Mouse (Mus musculus) testis, adult 2 months (tissue): ENCODE data around the gene Filip1. TPM values are rescaled to one million over a fixed set of nuclear protein-coding genes. Genes with fewer than 3 reads are reported as not detected.

ENCODE experiments used
- H3K27ac ChIP-seq: fragments of 200-500 bp; 2 replicates; pipeline ENCODE4 v1.5.1; 2012; ENCODE audit warnings: low read depth, low read length; ENCODE audit not compliant: control insufficient read depth, insufficient read depth
- H3K27me3 ChIP-seq: fragments of 200-500 bp; 2 replicates; pipeline ENCODE4 v1.6.1; 2012; ENCODE audit warnings: mild to moderate bottlenecking, low read length, moderate library complexity; ENCODE audit not compliant: control insufficient read depth, insufficient read depth
- H3K36me3 ChIP-seq: fragments of 200-500 bp; 2 replicates; pipeline ENCODE4 v1.6.1; 2012; ENCODE audit warnings: mild to moderate bottlenecking, low read length; ENCODE audit not compliant: control insufficient read depth, insufficient read depth
- H3K4me1 ChIP-seq: fragments of 200-500 bp; 2 replicates; pipeline ENCODE4 v1.6.1; 2012; ENCODE audit warnings: low read length; ENCODE audit not compliant: control insufficient read depth, insufficient read depth
- H3K4me3 ChIP-seq: fragments of 200-500 bp; 2 replicates; pipeline ENCODE4 v1.5.1; 2012; ENCODE audit warnings: low read depth, mild to moderate bottlenecking, low read length, moderate library complexity, mixed read lengths; ENCODE audit not compliant: control insufficient read depth
- CTCF ChIP-seq: fragments of 200-500 bp; IDR thresholded peaks from 2 replicates; pipeline ENCODE4 v1.5.1; 2012; ENCODE audit warnings: low read depth, mild to moderate bottlenecking, inconsistent platforms, low read length, moderate library complexity; ENCODE audit not compliant: control insufficient read depth, insufficient read depth, insufficient replicate concordance
- POLR2A ChIP-seq: fragments of 200-500 bp; IDR thresholded peaks from 2 replicates; pipeline ENCODE4 v1.6.1; 2012; ENCODE audit warnings: low read depth, mild to moderate bottlenecking, inconsistent platforms, low read length, moderate library complexity; ENCODE audit not compliant: control insufficient read depth
- polyA plus RNA-seq: library from polyadenylated mRNA; depleted of rRNA; stranded (reverse); fragments of >200 nt; gene quantifications from 2 replicates; pipeline ENCODE4 v1.2.3, GENCODE M21; 2012

The Filip1 gene
- polyA plus RNA-seq, 1 experiment, result 6.8 TPM

- H3K4me3 ChIP-seq, result no peak overlapping the region
- H3K27ac ChIP-seq, result no peak overlapping the region
These were observed 92.1 kb downstream of the Filip1 start for GRCm38 (mm10) chr9:79920540-79920933.

DNA sequence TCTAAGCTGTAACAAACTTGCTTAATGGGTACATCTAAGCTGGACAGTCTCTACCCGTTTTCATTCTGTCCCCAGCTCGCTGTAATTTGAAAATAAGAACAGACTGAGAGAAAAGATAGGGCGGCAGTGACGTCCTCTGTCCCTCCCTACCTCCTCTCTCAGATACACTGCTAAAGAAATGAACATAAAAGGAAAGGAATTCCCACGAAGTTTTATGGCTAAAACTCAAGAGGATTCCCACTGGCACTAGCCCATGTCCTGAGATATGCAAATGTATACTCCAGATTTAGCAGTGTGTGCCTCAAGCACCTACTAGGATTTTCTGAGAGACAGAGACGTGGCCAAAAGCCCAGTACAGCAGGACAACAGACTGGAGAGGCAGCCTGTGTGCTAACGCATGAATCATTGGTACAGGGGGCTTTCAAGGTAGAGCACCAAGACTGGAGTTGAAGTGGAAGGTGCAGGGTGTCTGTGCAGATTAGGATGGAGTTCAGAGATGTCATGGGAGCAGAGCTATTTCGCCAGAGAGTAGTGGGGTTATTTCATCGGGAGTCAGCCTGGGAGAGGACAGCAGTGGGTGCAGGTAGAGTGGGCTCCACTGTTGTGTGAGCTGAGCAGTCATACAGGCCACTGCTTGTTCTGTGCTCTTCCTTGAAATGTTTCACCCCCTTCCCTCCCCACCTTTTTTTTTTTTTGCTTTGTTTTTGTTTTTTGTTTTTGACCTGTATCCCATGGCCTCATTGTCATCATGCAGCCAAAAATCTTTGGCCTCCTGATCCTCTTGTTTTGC lies 92.7 kb downstream of the Filip1 start:
- TF ChIP-seq CTCF (no peak), POLR2A (no peak)
- H3K4me1 ChIP-seq, result no peaks in the 10 kb centered on the region

More at GRCm38 (mm10) chr9:79920540-79920933, 92.1 kb downstream of the Filip1 start:
- Histone ChIP-seq H3K27me3 (no peaks in the 10 kb centered on the region), H3K36me3 (no peaks in the 10 kb centered on the region), H3K4me1 (no peaks in the 10 kb centered on the region)
- TF ChIP-seq CTCF, result no peak
- TF ChIP-seq POLR2A, result no peak

DNA sequence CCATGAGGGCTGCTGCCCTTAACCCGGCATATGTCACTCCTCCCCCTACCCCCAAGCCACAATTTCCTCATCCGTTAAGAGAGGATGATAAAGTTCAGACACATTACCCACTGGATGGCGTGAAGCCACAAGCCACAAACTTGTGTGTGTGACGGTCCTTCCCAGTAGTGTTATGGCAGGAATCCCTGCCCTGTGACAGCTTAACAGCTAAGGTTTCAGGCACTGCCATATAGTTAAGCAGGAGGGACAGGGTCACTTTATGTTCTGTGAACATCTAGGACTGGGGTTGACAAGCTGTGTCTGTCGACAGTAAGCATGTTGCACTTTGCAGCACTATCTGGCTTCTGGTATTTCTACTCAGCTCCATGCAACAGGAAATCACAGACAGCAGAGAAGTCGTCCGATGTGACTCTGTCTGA lies 93.3 kb downstream of the Filip1 start:
- Histone ChIP-seq H3K36me3 (no peaks in the 10 kb centered on the region), H3K4me1 (no peaks in the 10 kb centered on the region), H3K27me3 (no peaks in the 10 kb centered on the region), H3K27ac (peak overlapping the region; percentile 52; the same call in 1 of the 2 replicates), H3K4me3 (no peak overlapping the region)
- TF ChIP-seq POLR2A, result no peak
- no peak for TF ChIP-seq CTCF

More for the DNA sequence above, 92.7 kb downstream of the Filip1 start:
- Histone ChIP-seq H3K4me3 (no peak overlapping the region), H3K27ac (no peak overlapping the region; the same call in 1 of the 2 replicates), H3K27me3 (no peaks in the 10 kb centered on the region), H3K36me3 (no peaks in the 10 kb centered on the region)

DNA sequence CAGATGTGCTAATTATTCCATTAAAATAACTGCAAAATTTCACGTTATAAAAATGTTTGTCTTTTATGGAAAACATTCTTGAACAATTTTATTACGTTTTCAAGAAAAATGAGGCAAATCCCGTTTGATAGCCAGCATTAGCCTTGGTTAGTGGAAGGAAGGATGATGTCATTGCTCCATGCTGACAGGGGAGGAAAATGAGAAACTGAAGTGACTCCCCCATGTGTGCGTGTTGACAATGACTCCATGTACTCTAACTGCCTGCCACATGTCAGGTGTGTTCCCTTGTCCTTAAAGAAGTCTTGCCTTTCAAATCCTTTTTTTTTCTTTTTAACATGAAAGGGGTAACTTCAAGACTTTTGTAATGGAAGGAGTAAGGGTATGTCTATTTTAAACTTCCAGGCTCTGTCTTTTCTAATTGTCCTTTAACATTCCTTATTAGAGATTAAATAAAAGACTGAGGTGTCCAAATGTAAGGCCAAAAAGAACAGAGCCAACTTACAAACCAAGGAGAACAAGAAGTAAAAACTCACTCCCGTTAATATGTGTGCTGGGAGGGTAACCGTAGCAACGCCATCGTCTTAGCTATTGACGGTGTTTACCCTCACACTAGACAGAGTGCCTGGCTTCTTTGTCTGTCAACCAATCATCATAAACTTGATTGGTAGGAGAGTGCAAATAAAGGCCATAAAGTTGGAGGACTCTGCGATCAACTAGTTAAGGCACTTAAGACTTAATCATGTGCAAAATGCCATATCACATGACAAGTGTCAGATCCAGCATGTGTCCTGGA lies 94.1 kb downstream of the Filip1 start:
- no peaks in the 10 kb centered on the region for H3K4me1 ChIP-seq
- TF ChIP-seq CTCF (no peak), POLR2A (no peak)

GRCm38 (mm10) chr9:79914276-79914675 lies 98.4 kb downstream of the Filip1 start:
- Histone ChIP-seq H3K27me3 (no peaks in the 10 kb centered on the region), H3K36me3 (no peaks in the 10 kb centered on the region), H3K27ac (no peak overlapping the region), H3K4me3 (no peak overlapping the region), H3K4me1 (no peaks in the 10 kb centered on the region)
- TF ChIP-seq POLR2A (no peak), CTCF (no peak)

More for the DNA sequence above, 94.1 kb downstream of the Filip1 start:
- no peaks in the 10 kb centered on the region for H3K27me3 ChIP-seq
- no peak overlapping the region; the same call in 1 of the 2 replicates for H3K27ac ChIP-seq
- no peak overlapping the region for H3K4me3 ChIP-seq
- H3K36me3 ChIP-seq, result no peaks in the 10 kb centered on the region

DNA sequence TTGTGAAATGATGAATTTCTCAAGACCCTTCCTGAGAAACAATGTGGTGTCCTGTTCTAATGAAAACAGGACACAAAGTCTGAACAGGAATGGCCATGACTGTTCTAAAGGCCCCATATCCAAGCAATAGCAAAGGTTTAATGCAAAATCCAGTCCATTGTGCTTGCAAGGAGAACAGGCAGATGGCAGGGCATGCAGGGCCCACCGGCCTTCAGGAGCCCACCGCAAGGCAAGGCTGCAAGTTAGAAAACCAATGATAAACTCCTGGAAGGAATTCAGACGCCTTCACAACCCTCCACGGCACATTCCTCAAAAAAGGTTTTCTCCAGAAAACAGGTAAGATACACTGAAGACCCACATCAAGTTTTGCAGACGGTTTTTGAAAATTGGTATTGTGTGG lies 99.7 kb downstream of the Filip1 start:
- Histone ChIP-seq H3K4me3 (no peak overlapping the region), H3K4me1 (no peaks in the 10 kb centered on the region), H3K27me3 (no peaks in the 10 kb centered on the region), H3K36me3 (no peaks in the 10 kb centered on the region), H3K27ac (no peak overlapping the region)
- TF ChIP-seq POLR2A (no peak), CTCF (no peak)

DNA sequence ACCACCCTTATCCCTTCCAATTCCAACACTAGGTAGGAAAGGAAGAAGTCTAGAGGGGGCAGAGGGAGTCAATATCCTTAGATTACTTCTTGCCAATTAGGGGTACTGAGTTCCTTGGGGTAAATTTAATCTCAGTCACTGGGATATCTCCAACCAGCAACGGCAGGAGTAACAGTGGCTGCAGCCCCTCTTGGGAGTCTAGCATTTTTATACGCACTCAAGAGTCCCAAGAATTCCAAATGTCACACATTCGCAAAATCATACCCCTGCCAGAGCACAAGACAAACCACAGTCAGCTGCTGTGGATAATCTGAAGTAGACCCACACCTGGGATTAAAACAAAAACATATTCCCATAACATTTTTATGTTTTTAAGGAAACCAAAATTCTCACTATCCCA lies 102.5 kb downstream of the Filip1 start:
- Histone ChIP-seq H3K27me3 (no peaks in the 10 kb centered on the region), H3K4me1 (no peaks in the 10 kb centered on the region), H3K27ac (no peak overlapping the region), H3K4me3 (no peak overlapping the region), H3K36me3 (no peaks in the 10 kb centered on the region)
- no peak for TF ChIP-seq POLR2A
- no peak for TF ChIP-seq CTCF
